Mouse (Mus musculus) lung, postnatal 0 days (tissue): ENCODE measurements around the gene Sptlc2.

ENCODE experiments used
- CTCF ChIP-seq: IDR thresholded peaks from 2 replicates; pipeline ENCODE4 v1.5.1; 2016; ENCODE audit warnings: antibody characterized with exemption, mild to moderate bottlenecking
- EP300 ChIP-seq: IDR thresholded peaks from 2 replicates; pipeline ENCODE4 v1.6.1; 2016; ENCODE audit warnings: antibody characterized with exemption, mild to moderate bottlenecking, control low read depth

DNA sequence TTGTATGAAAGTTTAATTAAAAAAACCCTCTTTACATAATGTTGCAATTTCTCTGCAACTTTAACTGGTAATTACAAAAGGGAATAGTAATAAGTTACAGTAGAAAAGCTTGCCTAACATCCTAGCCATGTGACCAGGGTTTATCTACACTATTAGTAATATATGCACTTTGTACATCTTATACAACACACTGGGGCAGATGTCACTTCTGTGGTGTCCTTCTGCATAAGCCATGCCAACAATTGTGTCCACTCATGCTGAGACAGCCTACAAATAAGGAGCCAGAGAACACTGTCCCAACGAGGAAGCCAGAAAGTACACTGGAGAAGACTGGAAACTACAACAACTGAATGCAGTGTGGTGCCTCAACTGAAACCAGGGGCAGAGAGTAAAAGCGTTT lies 40.1 kb downstream of the Sptlc2 start:
- TF ChIP-seq CTCF: no peak
- TF ChIP-seq EP300: 0 out of 2 replicates have a peak, but pooled peaks have one; percentile 12
